Mouse (Mus musculus) right cerebral cortex, postnatal 4 days (tissue): ENCODE data around the gene Utrn.

Experiments used
- DNase-seq: peaks from one replicate; pipeline ENCODE4 v3.0.0-alpha.2; 2022

The Utrn gene

DNA sequence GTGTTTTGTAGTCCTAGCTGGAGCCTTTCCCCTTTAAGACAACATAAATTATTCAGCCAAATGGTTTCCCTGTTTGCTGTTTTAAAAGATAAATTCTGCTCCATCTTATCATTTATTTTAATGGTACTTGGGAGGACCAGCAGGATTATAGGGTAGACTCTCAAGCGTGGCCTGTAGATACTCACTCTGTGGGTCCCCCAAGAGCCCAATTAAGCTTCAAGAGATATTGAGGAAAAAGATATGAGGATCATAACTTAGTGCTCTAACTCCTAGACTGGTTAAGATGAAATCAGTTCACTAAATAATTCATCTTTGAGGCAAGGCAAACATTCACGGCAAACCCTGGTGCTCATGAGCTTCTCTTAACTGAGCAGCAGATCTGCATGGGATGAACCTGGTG is 493.1 kb downstream of the Utrn start:
- DNase-seq, result no peak

DNA sequence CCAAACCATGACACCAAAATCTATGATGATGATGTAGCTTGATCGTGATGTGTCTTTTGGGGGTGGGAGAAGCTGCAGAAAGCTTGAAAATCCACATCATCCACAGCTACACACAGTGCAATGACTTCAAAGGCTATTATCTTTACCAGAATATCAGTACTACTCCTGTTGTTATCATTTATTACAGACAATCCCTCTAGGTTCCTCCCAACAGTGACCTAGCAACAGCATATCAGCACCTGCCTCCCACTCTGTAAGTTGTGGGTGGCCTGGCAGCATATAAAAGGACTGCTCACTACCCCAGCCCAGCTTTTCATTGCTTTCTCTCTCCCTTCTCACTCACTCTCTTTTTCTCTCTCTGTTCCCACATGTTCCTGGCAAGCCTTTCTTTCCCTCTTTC is 494.4 kb downstream of the Utrn start:
- no peak for DNase-seq

DNA sequence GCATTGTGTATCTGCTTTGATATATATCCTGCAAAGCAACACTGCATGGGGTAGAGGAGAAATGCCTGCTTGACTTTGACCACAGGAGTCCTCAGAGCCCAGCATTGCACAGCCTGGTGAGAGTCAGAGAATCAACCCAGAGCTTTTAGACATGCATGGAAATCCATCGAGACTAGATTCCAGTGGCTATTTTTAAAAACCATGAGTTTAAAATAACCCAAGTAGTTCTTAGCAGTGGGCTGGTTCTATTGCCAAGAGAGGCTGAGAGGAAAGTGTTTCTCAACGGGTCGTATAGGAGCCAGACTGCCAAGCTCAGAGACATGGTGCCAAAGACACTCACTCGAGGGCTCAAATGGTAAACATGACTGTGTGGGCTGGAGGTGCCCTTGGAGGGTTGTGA is 514.6 kb downstream of the Utrn start:
- DNase-seq, result no peak

- no peak for DNase-seq
Observed at GRCm38 (mm10) chr10:12354106-12354505, 515.1 kb downstream of the Utrn start.

DNA sequence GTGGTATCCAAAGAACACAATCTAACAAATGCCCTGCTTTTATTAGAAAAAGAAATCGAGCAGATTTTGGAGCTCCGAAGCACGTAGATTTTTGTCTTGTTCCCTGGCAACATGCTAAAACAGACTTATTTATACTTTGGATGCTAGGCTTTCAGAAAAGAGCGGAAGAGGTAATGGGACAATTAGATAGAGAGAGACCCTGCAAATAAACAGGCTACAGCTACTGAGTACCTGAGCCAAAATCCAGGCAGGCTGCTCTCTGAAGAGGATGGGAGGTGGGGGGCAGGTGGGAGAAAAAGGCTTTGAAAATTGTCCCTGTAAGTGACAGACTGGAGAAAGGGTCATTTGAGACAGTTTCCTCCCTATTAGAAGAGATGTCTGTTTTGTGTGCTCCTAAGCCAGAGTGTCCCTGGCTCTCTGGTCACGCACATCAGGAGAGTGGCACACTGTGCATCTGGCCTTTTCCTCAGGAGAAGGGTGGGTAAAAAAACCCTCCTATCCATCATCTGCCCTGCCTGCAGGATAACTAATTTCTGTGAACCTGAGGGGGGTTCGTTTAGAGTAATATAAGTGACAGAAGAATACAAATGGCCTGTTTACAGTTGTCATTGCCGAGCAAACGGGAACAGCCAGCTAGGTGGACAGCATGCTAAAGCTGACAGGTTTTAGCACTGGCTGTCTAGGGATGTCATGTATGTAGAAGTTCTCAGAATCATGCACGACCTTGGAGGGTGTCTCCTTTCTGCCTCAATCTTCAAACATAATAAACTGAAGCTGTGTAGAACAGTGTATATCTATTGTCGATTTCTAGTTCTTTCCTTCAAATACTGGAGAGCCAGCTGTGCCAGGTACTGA is 529.2 kb downstream of the Utrn start:
- DNase-seq, result no peak

- no peak for DNase-seq
Observed at GRCm38 (mm10) chr10:12339005-12339703, 530.0 kb downstream of the Utrn start.
